Mouse (Mus musculus) thymus, postnatal 10 days (tissue): ENCODE data around the gene Dirc2.
A peak's percentile ranks its signal among the peaks of the same experiment; 100 is the strongest.

ENCODE experiments used
- DNase-seq, 2 experiments: peaks; one replicate each; pipeline ENCODE4 v3.0.0; 2021; ENCODE audit warnings: low spot score in 2 of 2

The Dirc2 gene

DNA sequence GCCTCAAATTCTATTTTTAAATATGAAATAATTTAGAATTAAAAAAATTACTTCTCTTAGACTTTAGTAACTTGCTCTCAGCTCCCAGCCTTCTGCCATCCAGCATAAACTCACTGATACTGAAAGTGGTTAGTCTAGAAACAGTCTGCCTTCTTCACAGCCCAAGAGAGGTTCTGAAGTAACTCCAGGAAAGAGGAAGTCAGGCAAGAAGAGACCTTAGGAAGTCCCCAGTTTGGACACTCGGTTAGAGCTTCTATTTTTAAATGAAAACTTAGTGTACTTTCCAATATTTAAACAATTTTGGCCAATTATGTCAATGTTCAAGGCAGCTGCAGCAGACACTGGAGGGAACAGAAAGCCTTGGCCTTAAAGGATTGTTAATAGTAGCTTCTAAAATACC is 29.6 kb downstream of the Dirc2 start:
- DNase-seq = no peak

DNA sequence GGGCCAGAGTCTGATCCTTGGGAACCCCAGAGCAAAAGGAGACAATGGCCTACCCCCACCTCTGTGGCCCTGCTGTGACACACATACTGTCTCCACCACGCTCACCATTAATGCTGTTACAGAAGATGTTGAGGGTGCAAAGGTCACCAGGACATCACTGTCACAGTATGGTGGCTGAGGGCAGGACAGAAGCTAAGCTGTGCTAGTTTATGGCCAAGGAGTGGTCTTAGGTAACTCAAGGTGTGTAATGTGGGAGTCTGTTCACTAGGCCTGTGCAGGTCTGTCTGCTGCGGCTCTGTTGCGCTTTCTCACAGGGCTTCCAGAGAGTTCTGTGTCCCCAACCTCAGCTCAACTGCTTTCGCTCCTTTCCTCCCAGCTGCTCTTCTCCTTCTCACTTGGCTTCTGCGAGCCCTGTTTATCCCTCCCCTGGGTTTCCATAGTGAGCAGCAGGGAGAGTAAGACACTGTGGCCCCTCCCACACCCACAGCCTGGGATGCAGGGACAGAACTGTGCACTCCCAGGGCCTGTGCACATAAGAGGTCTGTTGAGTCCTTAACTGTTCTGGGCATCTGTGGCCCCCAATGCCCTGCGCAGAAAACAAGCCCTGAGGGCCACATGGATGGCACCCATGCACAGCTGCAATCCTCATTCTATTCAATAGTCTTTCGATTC is 30.9 kb downstream of the Dirc2 start:
- DNase-seq = no peak

DNA sequence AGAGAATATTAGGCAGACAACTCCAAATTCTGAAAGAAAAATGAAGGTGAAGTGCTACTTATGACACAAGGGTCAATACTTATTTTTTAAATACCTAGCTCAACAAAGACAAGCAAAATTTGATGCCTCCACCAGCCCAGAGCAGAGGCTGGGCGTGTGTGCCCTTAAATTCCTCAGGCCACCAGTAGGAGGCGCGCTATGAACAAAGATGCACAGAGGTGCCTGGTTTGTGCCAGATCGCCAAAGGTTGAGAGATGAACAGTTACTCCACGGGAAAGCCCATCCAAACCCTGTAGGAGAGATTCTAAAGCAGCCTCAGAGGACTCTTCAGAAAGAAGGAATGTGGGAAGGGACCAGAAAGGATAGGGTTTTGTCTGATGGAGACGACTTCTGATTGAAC is 35.1 kb downstream of the Dirc2 start:
- DNase-seq = peak; percentile 53 to 86

DNA sequence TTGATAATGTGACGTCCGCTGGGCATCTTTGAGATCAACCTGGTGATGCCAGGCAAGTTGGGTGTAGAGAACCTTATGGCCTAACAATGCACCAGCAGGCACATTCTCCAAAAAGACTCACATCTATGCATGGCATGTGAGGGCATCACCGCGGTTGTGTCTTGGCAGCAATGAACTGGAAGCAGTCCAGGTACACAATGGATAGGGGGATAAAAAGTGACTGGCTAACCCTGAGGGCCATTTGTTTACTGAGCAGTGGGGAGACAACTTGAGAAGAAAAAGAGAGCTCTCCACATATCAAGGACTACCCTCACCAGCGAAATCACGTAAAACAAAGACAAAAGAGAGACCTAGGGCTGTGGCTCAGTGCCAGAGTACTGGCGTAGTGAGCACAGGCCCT is 37.1 kb downstream of the Dirc2 start:
- no peak for DNase-seq

DNA sequence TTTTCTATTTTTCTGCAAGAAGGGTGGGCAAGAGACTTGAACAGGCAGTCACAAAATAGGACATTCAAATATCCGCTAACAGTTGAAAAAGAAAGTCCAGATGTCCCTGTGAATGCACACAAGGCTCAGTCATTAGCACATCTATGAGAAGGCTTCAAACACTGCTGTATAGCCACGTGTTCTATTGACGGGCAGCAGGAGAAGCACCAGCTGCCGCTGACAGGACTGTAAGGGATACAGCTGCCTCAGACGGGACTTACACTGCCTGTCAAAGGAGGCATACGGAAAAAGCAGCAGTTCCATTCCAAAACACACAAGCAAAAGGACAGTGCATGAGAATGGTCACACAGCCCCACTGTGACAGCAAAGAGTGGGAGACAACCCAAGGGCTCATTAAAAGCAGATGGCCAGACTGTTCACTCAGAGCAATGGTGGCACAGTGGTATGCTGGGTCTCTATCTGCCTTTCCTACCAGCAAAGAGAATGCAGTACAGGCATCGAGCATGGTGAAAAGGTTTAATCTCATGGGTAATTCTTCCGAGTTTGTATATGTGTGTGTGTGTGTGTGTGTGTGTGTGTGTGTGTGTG is 39.9 kb downstream of the Dirc2 start:
- no peak for DNase-seq

DNA sequence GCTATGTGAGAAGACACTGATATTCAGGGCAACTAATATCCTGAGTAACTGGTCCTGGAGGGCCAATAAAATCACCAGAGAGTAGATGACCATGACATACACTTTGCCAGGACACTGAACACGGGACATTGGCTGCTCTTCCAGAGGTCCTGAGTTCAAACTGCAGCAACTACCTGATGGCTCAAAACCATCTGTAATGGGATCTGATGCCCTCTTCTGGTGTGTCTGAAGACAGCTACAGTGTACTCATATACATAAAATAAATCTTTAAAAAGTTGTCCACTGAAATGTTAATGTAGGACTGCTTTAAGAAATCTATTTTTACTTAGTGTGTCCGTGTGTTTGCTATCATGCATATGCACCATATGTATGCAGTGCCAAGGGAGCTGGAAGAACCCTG is 42.6 kb downstream of the Dirc2 start:
- no peak for DNase-seq

DNA sequence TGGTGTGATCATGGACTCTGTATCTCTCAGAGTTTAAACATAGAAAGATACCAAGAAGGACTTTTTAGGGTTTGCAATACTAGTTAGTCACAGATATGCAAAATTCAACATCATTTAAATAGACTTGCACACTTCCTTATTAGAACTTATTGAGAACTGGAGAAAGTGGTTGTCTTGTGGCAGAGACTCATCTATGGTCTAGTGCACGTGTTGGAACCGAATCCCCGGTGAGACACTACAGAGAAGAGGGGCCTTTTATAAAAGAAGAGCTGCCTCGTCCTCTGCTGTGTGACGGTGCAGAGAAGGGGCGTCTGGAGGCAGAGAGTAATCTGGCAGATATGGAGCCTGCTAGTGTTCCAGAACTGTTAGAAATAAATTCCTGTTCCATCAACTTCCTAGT is 44.6 kb downstream of the Dirc2 start:
- no peak for DNase-seq

DNA sequence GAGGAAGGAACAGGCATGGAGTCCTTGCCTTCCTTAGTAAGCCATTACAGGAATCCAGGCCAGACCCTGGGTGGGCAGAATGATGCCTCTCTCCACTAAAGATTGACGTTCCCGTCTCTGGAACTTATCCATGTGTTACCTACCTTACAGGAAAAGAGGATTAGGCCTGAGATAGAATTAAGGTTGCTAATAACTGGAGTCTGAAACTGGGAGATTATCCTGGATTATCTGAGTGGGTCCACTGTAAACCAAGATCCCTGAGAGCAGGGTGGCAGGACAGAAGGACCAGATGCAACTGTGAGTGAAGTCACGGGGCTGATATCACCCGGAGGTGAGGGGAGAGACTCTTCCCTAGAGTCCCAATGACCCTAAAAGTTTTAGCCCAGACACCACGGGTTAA is 51.4 kb downstream of the Dirc2 start:
- no peak for DNase-seq

DNA sequence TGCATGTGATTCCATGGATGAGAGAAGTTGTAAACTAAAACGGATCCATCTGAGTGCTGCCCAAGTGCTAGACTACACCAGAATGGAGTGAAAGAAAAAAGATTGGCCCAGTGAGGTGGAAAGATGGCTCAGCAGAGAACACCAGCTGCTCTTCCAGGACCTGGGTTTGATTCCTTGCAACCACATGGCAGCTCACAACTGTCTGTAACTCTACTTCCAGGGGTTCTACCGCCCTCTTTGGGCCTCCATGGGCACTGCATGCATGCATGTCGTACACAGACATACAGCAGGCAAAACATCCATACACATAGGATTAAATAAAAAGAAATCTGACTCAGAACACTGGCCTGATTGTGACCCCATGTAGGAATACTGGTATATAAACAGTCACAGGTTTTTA is 52.9 kb downstream of the Dirc2 start:
- peak in 1 of 2 experiments; percentile 12 for DNase-seq

DNA sequence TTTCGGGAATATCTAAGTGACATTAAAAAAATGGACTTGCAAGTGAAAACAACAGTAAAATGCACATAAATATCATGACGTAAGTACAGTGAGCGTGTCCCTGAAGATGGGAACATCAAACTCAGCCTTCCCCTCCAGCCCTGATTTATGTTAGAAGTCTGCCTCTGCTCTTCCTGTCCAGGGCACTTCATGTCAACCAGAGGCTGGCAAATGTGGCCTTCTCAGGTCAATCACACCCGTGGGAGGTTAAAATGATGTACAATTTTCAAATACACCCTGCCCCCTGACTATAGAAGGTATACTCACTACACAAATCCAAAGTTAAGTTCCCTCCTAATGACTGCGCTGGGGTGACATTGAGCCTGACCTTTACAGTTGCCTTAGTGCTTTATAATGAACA is 53.4 kb downstream of the Dirc2 start:
- no peak for DNase-seq

DNA sequence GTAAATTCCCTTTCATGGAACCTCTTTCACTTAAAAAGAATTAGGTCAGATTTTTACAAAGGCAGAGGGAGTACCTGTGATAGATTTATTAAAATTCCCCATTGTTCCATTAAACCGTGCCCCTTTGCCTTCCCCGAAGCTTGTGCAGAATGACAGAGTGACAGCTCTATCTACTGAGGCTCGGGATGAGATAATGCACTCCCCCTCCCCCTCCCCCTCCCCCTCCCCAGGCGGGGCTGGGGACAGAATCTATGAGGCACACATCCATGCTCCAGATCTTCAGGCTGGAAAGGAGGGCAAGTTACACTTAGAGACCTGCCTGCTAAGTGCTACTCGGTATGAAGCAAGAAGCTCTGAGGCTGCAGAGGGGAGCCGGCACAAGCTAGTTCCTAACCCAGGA is 53.8 kb downstream of the Dirc2 start:
- no peak for DNase-seq

DNA sequence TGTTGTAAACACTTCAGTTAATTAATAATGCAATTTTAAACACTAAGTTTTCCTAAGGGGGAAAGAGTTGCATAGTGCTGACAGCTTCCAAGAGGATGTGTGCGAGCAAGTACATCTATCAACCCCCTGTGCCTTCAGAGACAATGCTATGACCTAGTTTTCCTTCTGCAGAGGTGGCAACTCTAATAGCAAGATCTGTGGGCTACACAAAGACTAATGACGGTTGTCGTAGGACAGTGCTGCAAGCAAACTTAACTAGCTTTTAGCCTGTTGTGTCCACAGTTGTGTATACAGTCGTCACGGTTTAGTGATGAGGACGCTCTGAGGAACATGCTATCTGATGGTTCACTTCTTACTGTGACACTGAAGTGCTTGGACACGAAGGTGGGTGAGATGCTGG is 54.5 kb downstream of the Dirc2 start:
- no peak for DNase-seq

DNA sequence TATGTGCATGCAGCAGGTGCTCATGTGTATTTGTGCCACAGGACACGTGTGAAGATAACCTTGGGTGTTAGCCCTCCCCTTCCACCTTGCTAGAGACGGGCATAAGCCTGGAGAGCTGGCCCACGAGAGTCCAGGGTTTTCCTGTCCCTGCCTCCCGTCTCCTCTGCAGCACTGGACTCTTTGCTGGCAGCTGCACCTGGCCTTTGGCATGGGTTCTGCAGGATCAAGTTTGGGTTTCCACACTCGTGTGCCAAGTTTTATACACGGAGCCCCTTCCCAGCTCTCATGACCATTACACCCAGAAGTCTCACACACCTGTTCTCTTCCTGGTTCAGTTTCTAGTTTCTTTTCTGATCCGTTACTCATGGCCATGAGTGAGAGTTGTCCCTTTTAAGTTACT is 55.5 kb downstream of the Dirc2 start:
- no peak for DNase-seq

DNA sequence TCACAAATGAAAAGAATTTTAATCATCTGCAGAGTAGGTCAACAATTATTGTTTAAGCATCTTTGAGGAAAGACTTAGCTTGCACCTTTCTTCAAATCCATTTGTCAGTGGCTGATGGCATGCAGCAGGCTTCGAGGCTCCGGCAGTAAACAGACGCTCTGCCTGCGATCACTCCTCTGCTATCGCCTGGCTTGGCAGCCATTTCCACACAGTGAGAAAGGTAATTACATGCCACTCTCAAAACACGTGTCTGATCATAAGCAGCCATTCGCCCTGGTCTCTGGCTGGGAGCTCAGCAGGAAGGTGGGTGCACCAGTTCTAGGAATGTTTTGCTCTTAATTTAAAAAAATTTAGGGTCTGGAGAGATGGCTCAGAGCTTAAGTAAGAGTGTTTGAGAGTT is 58.2 kb downstream of the Dirc2 start:
- DNase-seq = no peak

DNA sequence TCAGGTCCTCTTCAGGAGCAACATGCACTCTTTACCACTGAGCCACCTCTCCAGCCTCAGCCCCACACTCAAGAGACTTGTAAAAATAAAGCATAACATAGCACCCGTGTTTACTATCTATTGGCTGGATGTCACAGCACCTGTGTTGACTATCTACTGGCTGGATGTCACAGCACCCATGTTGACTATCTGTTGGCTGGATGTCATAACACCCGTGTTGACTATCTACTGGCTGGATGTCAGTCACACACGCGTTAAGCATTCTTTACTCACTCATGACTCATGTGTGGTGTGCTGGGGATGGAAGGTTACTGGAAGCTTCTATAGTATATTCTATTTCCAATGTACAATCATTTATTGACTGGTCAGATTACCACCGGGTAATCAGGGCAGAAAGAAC is 62.2 kb downstream of the Dirc2 start:
- DNase-seq = no peak

DNA sequence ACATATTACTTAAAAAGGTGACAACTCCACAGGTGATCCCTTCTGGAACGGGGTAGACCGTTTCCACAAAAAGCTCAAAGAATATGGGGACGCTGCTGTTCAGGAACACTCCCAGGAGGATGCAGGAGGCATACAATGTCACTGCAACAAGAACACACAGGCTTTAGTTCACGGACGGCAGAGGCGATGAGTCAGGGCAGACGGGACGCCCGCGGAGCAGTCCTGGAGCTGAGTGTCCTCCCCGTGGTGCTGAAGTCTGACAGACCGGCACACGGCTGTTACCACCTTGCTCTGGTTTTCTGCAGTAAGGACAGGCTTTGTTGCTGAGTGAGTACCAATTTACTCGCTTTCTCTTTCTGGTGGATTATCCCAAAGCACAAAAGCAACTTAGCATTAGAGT is 64.4 kb downstream of the Dirc2 start:
- DNase-seq = no peak

DNA sequence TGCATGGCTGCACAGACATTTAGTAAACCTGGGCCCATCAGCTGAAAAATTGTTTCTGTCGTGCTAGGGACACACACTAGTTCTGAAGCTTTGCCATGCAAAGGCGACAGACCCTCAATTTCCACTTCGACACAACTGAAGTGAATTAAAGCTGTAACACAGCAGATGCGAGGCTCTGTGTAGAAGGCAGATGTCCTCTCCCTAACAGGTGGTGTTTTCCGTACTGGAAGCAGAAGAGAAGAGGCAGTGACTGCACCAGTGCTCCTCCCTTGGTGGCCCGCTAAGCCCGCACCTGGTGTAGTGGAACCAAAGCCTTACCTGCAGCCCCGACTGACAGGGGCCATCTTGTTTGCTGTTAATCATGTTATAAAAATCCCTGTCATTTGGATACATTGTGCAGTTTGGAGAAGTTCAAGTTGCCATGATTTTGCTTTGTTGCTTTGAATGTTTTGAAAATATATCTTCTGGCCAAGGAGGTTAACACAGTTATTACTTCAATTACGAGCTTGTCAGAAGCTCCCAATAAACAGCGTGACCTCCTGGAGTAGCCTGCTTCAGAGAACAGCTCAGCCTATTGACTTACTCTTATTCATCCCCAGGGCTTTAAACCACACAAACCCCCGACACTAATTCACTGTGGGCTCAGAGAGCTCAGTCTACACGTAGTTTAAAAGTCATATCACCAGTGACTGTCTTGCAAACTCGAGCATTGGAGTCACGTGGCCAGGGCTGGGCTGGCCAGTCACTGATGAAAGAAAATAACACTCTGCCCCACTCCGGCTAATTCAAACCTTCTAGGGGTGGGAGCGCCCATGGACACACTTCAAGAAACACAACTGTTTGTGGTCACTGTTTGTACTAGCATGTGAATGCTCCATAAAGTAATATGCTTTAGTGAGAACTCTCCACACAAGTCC is 65.1 kb downstream of the Dirc2 start:
- DNase-seq = no peak

DNA sequence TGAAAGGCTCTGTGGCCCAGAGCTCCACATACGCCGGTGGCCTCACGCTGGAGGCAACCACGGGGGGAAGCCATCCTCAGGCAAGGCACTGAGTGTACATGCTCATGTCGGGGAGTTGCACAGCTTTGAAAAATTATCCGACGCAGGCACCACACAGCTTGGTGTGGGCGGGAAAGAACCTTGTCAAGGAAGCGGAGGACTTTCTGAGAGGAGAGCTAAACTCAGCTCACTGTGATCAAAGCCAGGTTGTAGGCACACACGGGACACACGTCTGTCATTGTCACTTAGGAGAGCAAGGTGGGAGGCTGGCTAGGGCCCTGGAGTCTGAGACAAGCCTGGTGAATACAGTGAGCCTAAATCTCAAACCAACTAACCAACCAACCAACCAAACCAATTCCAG is 67.3 kb downstream of the Dirc2 start:
- no peak for DNase-seq

DNA sequence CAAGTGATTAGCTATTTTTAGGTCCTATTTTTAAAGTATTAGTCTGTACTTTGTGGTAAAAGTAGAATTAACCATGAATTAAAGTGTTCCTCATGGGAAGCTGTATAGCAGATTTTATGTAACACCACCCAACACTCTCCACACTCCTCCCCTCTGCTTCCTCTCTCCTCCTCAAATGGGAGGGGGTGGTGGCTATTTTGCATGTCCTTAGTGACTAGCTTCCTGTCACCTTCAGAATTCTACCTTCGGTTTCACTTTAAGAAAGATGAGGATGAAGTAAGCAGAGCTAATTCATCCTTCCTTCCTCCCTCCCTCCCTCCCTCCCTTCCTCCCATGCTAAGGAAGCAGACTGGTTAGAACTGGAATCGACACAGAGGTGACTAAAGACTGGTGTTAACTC is 73.1 kb downstream of the Dirc2 start:
- DNase-seq = no peak

DNA sequence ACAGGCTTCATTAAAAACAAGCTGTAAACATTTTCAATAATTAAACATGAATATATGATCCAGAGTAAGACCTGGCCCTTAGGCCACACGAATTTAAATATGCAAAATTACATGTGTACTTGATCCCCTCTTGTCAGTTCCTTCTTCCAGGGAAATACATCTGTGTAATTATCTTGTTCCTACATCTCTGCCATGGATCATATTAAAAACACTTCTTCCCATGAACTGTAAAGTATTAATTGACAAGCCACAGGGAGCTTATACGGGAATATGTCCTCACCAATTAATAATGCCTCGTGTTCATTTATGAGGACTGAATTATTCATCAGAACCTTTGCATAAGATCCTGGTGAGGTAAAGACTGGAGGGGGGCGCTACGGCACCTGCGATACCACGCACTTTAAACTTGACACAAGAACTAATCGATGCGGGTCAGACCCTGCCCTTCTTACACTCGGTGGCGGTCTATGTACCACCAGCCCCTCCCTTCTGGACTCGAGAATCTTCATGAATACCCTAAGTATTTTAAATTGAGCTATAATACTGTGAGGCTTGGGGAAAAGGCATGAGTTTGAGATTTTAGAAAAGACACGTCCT is 74.8 kb downstream of the Dirc2 start:
- DNase-seq = no peak

DNA sequence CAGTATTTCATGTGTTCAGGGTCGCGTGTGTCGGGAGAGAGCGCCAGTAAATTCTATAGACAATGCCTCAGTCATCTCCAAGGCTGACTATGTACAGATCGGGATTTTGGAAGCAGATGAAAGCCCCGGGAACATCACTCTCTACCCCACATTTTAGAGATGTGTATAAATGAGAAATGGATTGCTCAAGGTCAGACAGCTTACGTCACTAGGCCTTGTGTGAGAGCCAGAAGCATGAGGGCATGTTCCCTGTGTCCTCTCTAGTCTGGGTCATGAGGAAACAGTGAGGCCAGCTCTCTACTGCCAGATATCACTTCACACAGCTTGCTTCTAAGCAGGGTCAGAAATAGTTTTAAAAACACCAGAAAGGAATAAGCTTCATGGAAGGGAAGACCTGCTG is 77.5 kb downstream of the Dirc2 start:
- no peak for DNase-seq

DNA sequence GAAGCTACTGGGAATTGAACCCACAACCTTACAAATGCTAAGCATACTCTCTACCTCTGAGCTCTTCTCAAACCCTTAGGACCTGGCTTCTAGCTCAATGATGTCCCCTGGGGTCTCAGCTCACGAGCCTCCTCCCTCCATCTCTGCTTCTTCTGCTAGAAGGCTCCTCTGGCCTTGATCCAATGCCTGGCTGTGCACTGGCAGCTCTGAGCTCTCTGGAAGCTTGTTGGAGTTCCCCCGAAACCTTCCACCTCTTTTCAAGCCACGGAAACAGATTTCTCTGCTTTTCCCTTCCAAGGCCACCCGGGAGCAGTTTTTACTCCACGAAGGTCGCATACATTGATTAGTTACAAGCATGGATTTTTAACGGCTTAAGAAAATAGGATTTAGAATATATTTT is 82.7 kb downstream of the Dirc2 start:
- no peak for DNase-seq

DNA sequence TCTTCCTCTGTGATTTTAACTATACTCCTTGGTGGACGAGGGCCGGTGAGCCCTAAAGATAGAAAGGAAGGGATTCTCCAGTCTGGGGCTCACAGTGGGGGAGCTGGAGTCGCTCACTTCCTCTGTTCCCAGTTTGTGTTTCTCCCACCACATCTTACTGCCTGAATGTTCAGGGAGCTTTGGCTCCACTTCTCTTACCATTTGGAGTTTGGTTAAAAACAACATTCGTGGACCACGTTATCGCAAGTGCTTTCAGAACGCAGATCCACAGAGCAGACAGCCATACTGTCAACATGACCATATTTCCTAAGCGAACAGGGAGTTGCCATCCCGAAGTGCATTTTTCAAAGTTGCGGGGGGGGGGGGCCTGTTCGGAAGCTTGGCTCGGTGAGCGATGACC is 84.1 kb downstream of the Dirc2 start:
- DNase-seq = no peak
